Mouse (Mus musculus): ENCODE measurements around the gene Smad1. TPM values are rescaled to one million over a fixed set of nuclear protein-coding genes. Genes with fewer than 3 reads are reported as not detected.

The Smad1 gene
- polyA plus RNA-seq, 1 experiment = 29.5 TPM

GRCm38 (mm10) chr8:79392649-79393048 lies 6.7 kb downstream of the Smad1 start:
- WGBS = 13% methylated on average over 6 of the region's 6 CpGs
- no peak overlapping the region for H3K4me3 ChIP-seq (replicated peaks; ENCODE audit: insufficient read depth, low read depth, low read length)
- no peak for DNase-seq
- no peaks in the 10 kb centered on the region for H3K27me3 ChIP-seq (ENCODE audit: control insufficient read depth, insufficient read depth, low read length)
- no peak overlapping the region for H3K27ac ChIP-seq (ENCODE audit: insufficient read depth, low read length)
- TF ChIP-seq POLR2A (IDR thresholded peaks at IDR 0.05; ENCODE audit: borderline replicate concordance, insufficient read depth, low read length) (no peak), CTCF (IDR thresholded peaks at IDR 0.05; ENCODE audit: borderline replicate concordance, insufficient read depth, low read depth, low read length) (no peak)
- H3K4me1 ChIP-seq (ENCODE audit: control insufficient read depth, insufficient read depth, low read length) = peaks cover 18% of the 10 kb centered on the region

- TF ChIP-seq POLR2A (IDR thresholded peaks at IDR 0.05; ENCODE audit: borderline replicate concordance, insufficient read depth, low read length) = no peak
- no peak for TF ChIP-seq CTCF (IDR thresholded peaks at IDR 0.05; ENCODE audit: borderline replicate concordance, insufficient read depth, low read depth, low read length)
- 80% methylated on average over 13 of the region's 13 CpGs for WGBS
- Histone ChIP-seq H3K4me3 (replicated peaks; ENCODE audit: insufficient read depth, low read depth, low read length) (no peak overlapping the region), H3K27me3 (ENCODE audit: control insufficient read depth, insufficient read depth, low read length) (no peaks in the 10 kb centered on the region), H3K27ac (ENCODE audit: insufficient read depth, low read length) (no peak overlapping the region), H3K4me1 (ENCODE audit: control insufficient read depth, insufficient read depth, low read length) (peaks cover 14% of the 10 kb centered on the region)
- DNase-seq = no peak
These were observed 7.9 kb downstream of the Smad1 start for GRCm38 (mm10) chr8:79391454-79391853.

GRCm38 (mm10) chr8:79389074-79389786 lies 10.1 kb downstream of the Smad1 start:
- H3K27ac ChIP-seq (ENCODE audit: insufficient read depth, low read length) = no peak overlapping the region
- DNase-seq = no peak
- H3K27me3 ChIP-seq (ENCODE audit: control insufficient read depth, insufficient read depth, low read length) = no peaks in the 10 kb centered on the region
- no peak overlapping the region for H3K4me3 ChIP-seq (replicated peaks; ENCODE audit: insufficient read depth, low read depth, low read length)
- TF ChIP-seq POLR2A (IDR thresholded peaks at IDR 0.05; ENCODE audit: borderline replicate concordance, insufficient read depth, low read length) (no peak), CTCF (IDR thresholded peaks at IDR 0.05; ENCODE audit: borderline replicate concordance, insufficient read depth, low read depth, low read length) (no peak)
- peaks cover 13% of the 10 kb centered on the region for H3K4me1 ChIP-seq (ENCODE audit: control insufficient read depth, insufficient read depth, low read length)
- WGBS = 85% methylated on average over 23 of the region's 23 CpGs

- no peak overlapping the region for H3K27ac ChIP-seq (ENCODE audit: insufficient read depth, low read length)
- no peak for TF ChIP-seq CTCF (IDR thresholded peaks at IDR 0.05; ENCODE audit: borderline replicate concordance, insufficient read depth, low read depth, low read length)
- no peak for TF ChIP-seq POLR2A (IDR thresholded peaks at IDR 0.05; ENCODE audit: borderline replicate concordance, insufficient read depth, low read length)
- H3K4me1 ChIP-seq (ENCODE audit: control insufficient read depth, insufficient read depth, low read length) = peaks cover 16% of the 10 kb centered on the region
- no peak overlapping the region for H3K4me3 ChIP-seq (replicated peaks; ENCODE audit: insufficient read depth, low read depth, low read length)
- H3K27me3 ChIP-seq (ENCODE audit: control insufficient read depth, insufficient read depth, low read length) = no peaks in the 10 kb centered on the region
- DNase-seq = no peak
- 93% methylated on average over 5 of the region's 5 CpGs for WGBS
These were observed 12.5 kb downstream of the Smad1 start for GRCm38 (mm10) chr8:79386831-79387230.

GRCm38 (mm10) chr8:79386358-79386757 lies 13.0 kb downstream of the Smad1 start:
- Histone ChIP-seq H3K27ac (ENCODE audit: insufficient read depth, low read length) (no peak overlapping the region), H3K4me1 (ENCODE audit: control insufficient read depth, insufficient read depth, low read length) (peaks cover 14% of the 10 kb centered on the region), H3K27me3 (ENCODE audit: control insufficient read depth, insufficient read depth, low read length) (no peaks in the 10 kb centered on the region), H3K4me3 (replicated peaks; ENCODE audit: insufficient read depth, low read depth, low read length) (no peak overlapping the region)
- TF ChIP-seq POLR2A (IDR thresholded peaks at IDR 0.05; ENCODE audit: borderline replicate concordance, insufficient read depth, low read length) (no peak), CTCF (IDR thresholded peaks at IDR 0.05; ENCODE audit: borderline replicate concordance, insufficient read depth, low read depth, low read length) (peak; percentile 17; the same call in 1 of the 2 replicates)
- 77% methylated on average over 6 of the region's 6 CpGs for WGBS
- DNase-seq = no peak

- no peak for DNase-seq
- no peak overlapping the region for H3K27ac ChIP-seq (ENCODE audit: insufficient read depth, low read length)
- WGBS = 65% methylated on average over 25 of the region's 25 CpGs
- H3K27me3 ChIP-seq (ENCODE audit: control insufficient read depth, insufficient read depth, low read length) = no peaks in the 10 kb centered on the region
- peaks cover 16% of the 10 kb centered on the region for H3K4me1 ChIP-seq (ENCODE audit: control insufficient read depth, insufficient read depth, low read length)
- no peak overlapping the region for H3K4me3 ChIP-seq (replicated peaks; ENCODE audit: insufficient read depth, low read depth, low read length)
- TF ChIP-seq CTCF (IDR thresholded peaks at IDR 0.05; ENCODE audit: borderline replicate concordance, insufficient read depth, low read depth, low read length) (no peak), POLR2A (IDR thresholded peaks at IDR 0.05; ENCODE audit: borderline replicate concordance, insufficient read depth, low read length) (no peak)
These were observed 14.7 kb downstream of the Smad1 start for GRCm38 (mm10) chr8:79384276-79385271.

- no peaks in the 10 kb centered on the region for H3K27me3 ChIP-seq (ENCODE audit: control insufficient read depth, insufficient read depth, low read length)
- WGBS = 14% methylated on average over 8 of the region's 8 CpGs
- TF ChIP-seq CTCF (IDR thresholded peaks at IDR 0.05; ENCODE audit: borderline replicate concordance, insufficient read depth, low read depth, low read length) = no peak
- no peak for TF ChIP-seq POLR2A (IDR thresholded peaks at IDR 0.05; ENCODE audit: borderline replicate concordance, insufficient read depth, low read length)
- no peak overlapping the region for H3K27ac ChIP-seq (ENCODE audit: insufficient read depth, low read length)
- peaks cover 13% of the 10 kb centered on the region for H3K4me1 ChIP-seq (ENCODE audit: control insufficient read depth, insufficient read depth, low read length)
- DNase-seq = no peak
- H3K4me3 ChIP-seq (replicated peaks; ENCODE audit: insufficient read depth, low read depth, low read length) = no peak overlapping the region
These were observed 16.5 kb downstream of the Smad1 start for GRCm38 (mm10) chr8:79382857-79383262.
